Mouse (Mus musculus): ENCODE results near the gene Mtx1. TPM values are rescaled to one million over a fixed set of nuclear protein-coding genes. Genes with fewer than 3 reads are reported as not detected.

The Mtx1 gene
- polyA plus RNA-seq, 1 experiment: 181 TPM

GRCm38 (mm10) chr3:89231345-89231744, 4.5 kb upstream of the Mtx1 start:
- 37% methylated on average over 7 of the region's 7 CpGs for WGBS
- Histone ChIP-seq H3K27me3 (ENCODE audit: control insufficient read depth, insufficient read depth, low read length) (peaks cover 16% of the 10 kb centered on the region), H3K27ac (ENCODE audit: insufficient read depth, low read depth, low read length) (no peak overlapping the region), H3K4me1 (ENCODE audit: control insufficient read depth, insufficient read depth, insufficient read length, low read length) (peaks cover 24% of the 10 kb centered on the region), H3K36me3 (ENCODE audit: control insufficient read depth, insufficient read depth, low read length) (no peaks in the 10 kb centered on the region), H3K4me3 (ENCODE audit: low read depth, low read length) (no peak overlapping the region)
- TF ChIP-seq POLR2A (IDR thresholded peaks at IDR 0.05; ENCODE audit: low read depth, low read length) (no peak), CTCF (IDR thresholded peaks at IDR 0.05; ENCODE audit: extremely low read depth, insufficient read length, insufficient replicate concordance, low read depth, low read length) (no peak)

GRCm38 (mm10) chr3:89230561-89230960, 3.7 kb upstream of the Mtx1 start:
- Histone ChIP-seq H3K27me3 (ENCODE audit: control insufficient read depth, insufficient read depth, low read length) (peaks cover 17% of the 10 kb centered on the region), H3K36me3 (ENCODE audit: control insufficient read depth, insufficient read depth, low read length) (no peaks in the 10 kb centered on the region), H3K4me3 (ENCODE audit: low read depth, low read length) (no peak overlapping the region), H3K4me1 (ENCODE audit: control insufficient read depth, insufficient read depth, insufficient read length, low read length) (peaks cover 24% of the 10 kb centered on the region), H3K27ac (ENCODE audit: insufficient read depth, low read depth, low read length) (no peak overlapping the region)
- WGBS: 91% methylated on average over 2 of the region's 2 CpGs
- TF ChIP-seq POLR2A (IDR thresholded peaks at IDR 0.05; ENCODE audit: low read depth, low read length): no peak
- TF ChIP-seq CTCF (IDR thresholded peaks at IDR 0.05; ENCODE audit: extremely low read depth, insufficient read length, insufficient replicate concordance, low read depth, low read length): no peak

- Histone ChIP-seq H3K4me1 (ENCODE audit: control insufficient read depth, insufficient read depth, insufficient read length, low read length) (peaks cover 20% of the 10 kb centered on the region), H3K27ac (ENCODE audit: insufficient read depth, low read depth, low read length) (no peak overlapping the region), H3K36me3 (ENCODE audit: control insufficient read depth, insufficient read depth, low read length) (no peaks in the 10 kb centered on the region), H3K4me3 (ENCODE audit: low read depth, low read length) (no peak overlapping the region), H3K27me3 (ENCODE audit: control insufficient read depth, insufficient read depth, low read length) (peaks cover 21% of the 10 kb centered on the region)
- TF ChIP-seq CTCF (IDR thresholded peaks at IDR 0.05; ENCODE audit: extremely low read depth, insufficient read length, insufficient replicate concordance, low read depth, low read length): no peak
- no peak for TF ChIP-seq POLR2A (IDR thresholded peaks at IDR 0.05; ENCODE audit: low read depth, low read length)
- 74% methylated on average over 4 of the region's 4 CpGs for WGBS
Measured at GRCm38 (mm10) chr3:89229276-89229675, 2.4 kb upstream of the Mtx1 start.

- Histone ChIP-seq H3K27me3 (ENCODE audit: control insufficient read depth, insufficient read depth, low read length) (peaks cover 21% of the 10 kb centered on the region), H3K36me3 (ENCODE audit: control insufficient read depth, insufficient read depth, low read length) (no peaks in the 10 kb centered on the region), H3K4me3 (ENCODE audit: low read depth, low read length) (peak within 1 kb of the TSS; percentile 63), H3K4me1 (ENCODE audit: control insufficient read depth, insufficient read depth, insufficient read length, low read length) (peaks cover 16% of the 10 kb centered on the region), H3K27ac (ENCODE audit: insufficient read depth, low read depth, low read length) (peak within 1 kb of the TSS; percentile 31)
- TF ChIP-seq CTCF (IDR thresholded peaks at IDR 0.05; ENCODE audit: extremely low read depth, insufficient read length, insufficient replicate concordance, low read depth, low read length) (no peak), POLR2A (IDR thresholded peaks at IDR 0.05; ENCODE audit: low read depth, low read length) (no peak)
- 40% methylated on average over 10 of the region's 10 CpGs for WGBS
Measured at GRCm38 (mm10) chr3:89228836-89229235, 1.9 kb upstream of the Mtx1 start, which contains the start of gene Muc1. Gene Muc1, plus strand, starts transcription at chr3:89229057.

- H3K27ac ChIP-seq (ENCODE audit: insufficient read depth, low read depth, low read length): peak overlapping the region; percentile 31
Measured at GRCm38 (mm10) chr3:89228180-89228549, 1.3 kb upstream of the Mtx1 start.

DNA sequence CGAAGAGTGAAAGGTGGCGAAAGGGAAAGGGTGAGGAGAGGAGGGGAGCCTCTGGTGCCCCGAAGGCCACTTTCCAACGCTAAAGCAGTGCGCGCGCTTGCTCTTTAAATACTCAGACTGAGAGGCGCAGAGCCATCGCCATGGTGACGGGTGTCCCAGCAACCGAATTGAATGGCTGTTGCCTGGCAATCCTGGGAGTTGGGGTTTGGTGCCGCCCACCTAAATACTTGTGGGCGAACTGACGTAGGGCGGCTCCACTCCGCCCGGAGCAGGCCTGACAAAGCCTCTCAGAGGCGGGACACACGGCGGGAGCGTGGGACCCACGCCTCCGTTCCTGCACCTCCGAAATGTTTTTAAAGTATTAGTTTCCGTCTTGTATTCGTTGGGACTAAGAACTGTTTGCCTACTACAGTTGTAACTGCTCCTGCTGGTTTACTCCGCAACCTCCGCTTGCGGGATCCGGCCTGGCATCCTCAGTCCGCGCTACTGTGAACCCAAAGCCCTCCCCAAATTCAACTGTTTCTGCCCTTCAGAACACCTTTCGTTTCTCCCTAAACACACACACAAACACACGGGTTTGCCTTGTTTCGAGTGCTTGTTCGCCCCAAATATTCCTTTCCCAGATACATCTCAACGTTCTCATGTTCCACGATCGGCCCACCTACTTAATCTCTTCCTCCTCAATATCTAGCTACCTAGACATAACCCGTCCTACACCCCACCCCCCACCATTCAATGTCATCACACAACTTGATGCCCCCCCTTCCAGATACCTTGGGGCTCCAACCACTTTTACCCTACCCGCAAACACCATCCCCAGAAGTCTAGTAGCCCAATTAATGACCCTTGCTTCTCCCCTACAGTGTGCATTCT, 655 bp upstream of the Mtx1 start:
- WGBS: 3% methylated on average over 41 of the region's 41 CpGs
- H3K27me3 ChIP-seq (ENCODE audit: control insufficient read depth, insufficient read depth, low read length): peaks cover 21% of the 10 kb centered on the region
- H3K27ac ChIP-seq (ENCODE audit: insufficient read depth, low read depth, low read length): peak overlapping the region; percentile 31
- TF ChIP-seq CTCF (IDR thresholded peaks at IDR 0.05; ENCODE audit: extremely low read depth, insufficient read length, insufficient replicate concordance, low read depth, low read length): no peak
- TF ChIP-seq POLR2A (IDR thresholded peaks at IDR 0.05; ENCODE audit: low read depth, low read length): peak; percentile 54; the same call in 1 of the 2 replicates
- peak overlapping the region; percentile 63 for H3K4me3 ChIP-seq (ENCODE audit: low read depth, low read length)
- H3K4me1 ChIP-seq (ENCODE audit: control insufficient read depth, insufficient read depth, insufficient read length, low read length): peaks cover 6% of the 10 kb centered on the region
- H3K36me3 ChIP-seq (ENCODE audit: control insufficient read depth, insufficient read depth, low read length): no peaks in the 10 kb centered on the region

More at GRCm38 (mm10) chr3:89228180-89228549, 1.3 kb upstream of the Mtx1 start:
- TF ChIP-seq CTCF (IDR thresholded peaks at IDR 0.05; ENCODE audit: extremely low read depth, insufficient read length, insufficient replicate concordance, low read depth, low read length) (peak; percentile 97), POLR2A (IDR thresholded peaks at IDR 0.05; ENCODE audit: low read depth, low read length) (no peak)
- Histone ChIP-seq H3K4me3 (ENCODE audit: low read depth, low read length) (peak overlapping the region; percentile 63), H3K27me3 (ENCODE audit: control insufficient read depth, insufficient read depth, low read length) (peaks cover 21% of the 10 kb centered on the region), H3K36me3 (ENCODE audit: control insufficient read depth, insufficient read depth, low read length) (no peaks in the 10 kb centered on the region), H3K4me1 (ENCODE audit: control insufficient read depth, insufficient read depth, insufficient read length, low read length) (peaks cover 10% of the 10 kb centered on the region)
- WGBS: 1% methylated on average over 20 of the region's 20 CpGs

- H3K4me3 ChIP-seq (ENCODE audit: low read depth, low read length): no peak overlapping the region
- H3K36me3 ChIP-seq (ENCODE audit: control insufficient read depth, insufficient read depth, low read length): no peaks in the 10 kb centered on the region
- H3K4me1 ChIP-seq (ENCODE audit: control insufficient read depth, insufficient read depth, insufficient read length, low read length): peaks cover 6% of the 10 kb centered on the region
- no peak overlapping the region for H3K27ac ChIP-seq (ENCODE audit: insufficient read depth, low read depth, low read length)
- peaks cover 18% of the 10 kb centered on the region for H3K27me3 ChIP-seq (ENCODE audit: control insufficient read depth, insufficient read depth, low read length)
- TF ChIP-seq CTCF (IDR thresholded peaks at IDR 0.05; ENCODE audit: extremely low read depth, insufficient read length, insufficient replicate concordance, low read depth, low read length) (no peak), POLR2A (IDR thresholded peaks at IDR 0.05; ENCODE audit: low read depth, low read length) (no peak)
- whole genome bisulfite sequencing: 64% methylated on average over 11 of the region's 11 CpGs
Measured at GRCm38 (mm10) chr3:89226361-89226760, 527 bp downstream of the Mtx1 start.

Data from small intestine, adult 2 months (tissue).